Mouse (Mus musculus) CH12.LX (cell line): ENCODE measurements around the gene Mybl2.
"Not testable (repeated sequence)": the region's sequence is repeated elsewhere in the genome, so short reads cannot be mapped to it uniquely, and the experiment has no call there.

ENCODE experiments used
- CTCF ChIP-seq, 2 experiments: IDR thresholded peaks in 1 of 2; conservative IDR thresholded peaks in 1 of 2; 2 replicates each; pipeline ENCODE4 v1.5.1; 2011 to 2012; ENCODE audit warnings: low read depth in 2 of 2, low read length in 2 of 2, improper control_type of control experiment in 1 of 2, inconsistent platforms in 1 of 2, mild to moderate bottlenecking in 1 of 2, moderate library complexity in 1 of 2
- ELF1 ChIP-seq: IDR thresholded peaks from 2 replicates; pipeline ENCODE4 v1.6.1; 2014; ENCODE audit warnings: low read depth, mild to moderate bottlenecking, inconsistent platforms, low read length, improper control_type of control experiment
- JUN ChIP-seq: IDR thresholded peaks from 2 replicates; pipeline ENCODE4 v1.6.1; 2011; ENCODE audit warnings: low read depth, mild to moderate bottlenecking, low read length, improper control_type of control experiment, moderate library complexity; ENCODE audit not compliant: insufficient read depth
- JUND ChIP-seq: conservative IDR thresholded peaks from 2 replicates; pipeline ENCODE4 v1.6.1; 2011; ENCODE audit warnings: low read depth, low read length, improper control_type of control experiment
- NRF1 ChIP-seq: IDR thresholded peaks from 2 replicates; pipeline ENCODE4 v1.6.1; 2014; ENCODE audit warnings: low read depth, mild to moderate bottlenecking, inconsistent platforms, low read length, improper control_type of control experiment, moderate library complexity
- POLR2A ChIP-seq: IDR thresholded peaks from 2 replicates; pipeline ENCODE4 v1.6.1; 2011; ENCODE audit warnings: low read depth, mild to moderate bottlenecking, improper control_type of control experiment, low read length
- SMC3 ChIP-seq: IDR thresholded peaks from 2 replicates; pipeline ENCODE4 v1.6.1; 2011; ENCODE audit warnings: low read depth, low read length, improper control_type of control experiment
- TBP ChIP-seq: conservative IDR thresholded peaks from 2 replicates; pipeline ENCODE4 v1.6.1; 2011; ENCODE audit warnings: low read depth, low read length, improper control_type of control experiment
- ZMIZ1 ChIP-seq: IDR thresholded peaks from 2 replicates; pipeline ENCODE4 v1.6.1; 2012; ENCODE audit warnings: low read depth, mild to moderate bottlenecking, inconsistent platforms, low read length, improper control_type of control experiment
- ZNF384 ChIP-seq: IDR thresholded peaks from 2 replicates; pipeline ENCODE4 v1.6.1; 2012; ENCODE audit warnings: low read depth, low read length, improper control_type of control experiment, inconsistent platforms

- not testable (repeated sequence) for TF ChIP-seq CTCF (conservative IDR thresholded peaks at IDR 0.05 in 1 of 2, IDR thresholded peaks at IDR 0.05 in 1 of 2; ENCODE audit: low read depth in 2 of 2, low read length in 2 of 2); JUND; ZMIZ1; ELF1; NRF1; JUN; ZNF384; TBP; SMC3; POLR2A
Measured at GRCm38 (mm10) chr2:163058981-163059380, 4.5 kb downstream of the Mybl2 start.
